Mouse (Mus musculus): ENCODE results near the gene Gm20696.

DNA sequence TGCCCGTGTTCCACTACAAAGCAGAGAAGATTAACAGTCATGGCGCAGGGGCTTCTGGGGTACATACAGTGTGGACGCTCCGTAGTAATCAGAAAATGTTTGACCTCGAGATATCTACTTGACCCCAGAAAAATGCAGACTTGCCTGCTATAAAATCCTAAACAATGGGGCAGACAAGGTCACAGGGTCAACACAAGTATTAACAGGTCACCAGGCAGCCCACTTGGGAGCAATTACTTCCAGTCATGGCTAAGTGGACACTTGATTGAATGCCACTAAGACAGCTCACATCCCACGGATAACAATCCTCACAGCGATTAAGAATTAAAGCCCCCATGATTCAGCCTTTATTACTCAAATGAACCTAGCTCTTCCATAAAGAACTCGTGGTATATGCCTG, 199.5 kb downstream of the Gm20696 start:
- TF ChIP-seq GATA1 (IDR thresholded peaks at IDR 0.05; ENCODE audit: borderline replicate concordance, low read length): no peak
- no peak for TF ChIP-seq FLI1 (IDR thresholded peaks at IDR 0.05; ENCODE audit: low read length)
